Mouse (Mus musculus): Measurements from ENCODE around the gene Adamtsl5.

Gene Adamtsl5

GRCm38 (mm10) chr10:80294311-80294710 is 53.9 kb downstream of the Adamtsl5 start:
- peak; percentile 23 for DNase-seq (ENCODE audit: low spot score)

GRCm38 (mm10) chr10:80293325-80293724 is 54.9 kb downstream of the Adamtsl5 start:
- peak; percentile 34 for DNase-seq (ENCODE audit: low spot score)

DNA sequence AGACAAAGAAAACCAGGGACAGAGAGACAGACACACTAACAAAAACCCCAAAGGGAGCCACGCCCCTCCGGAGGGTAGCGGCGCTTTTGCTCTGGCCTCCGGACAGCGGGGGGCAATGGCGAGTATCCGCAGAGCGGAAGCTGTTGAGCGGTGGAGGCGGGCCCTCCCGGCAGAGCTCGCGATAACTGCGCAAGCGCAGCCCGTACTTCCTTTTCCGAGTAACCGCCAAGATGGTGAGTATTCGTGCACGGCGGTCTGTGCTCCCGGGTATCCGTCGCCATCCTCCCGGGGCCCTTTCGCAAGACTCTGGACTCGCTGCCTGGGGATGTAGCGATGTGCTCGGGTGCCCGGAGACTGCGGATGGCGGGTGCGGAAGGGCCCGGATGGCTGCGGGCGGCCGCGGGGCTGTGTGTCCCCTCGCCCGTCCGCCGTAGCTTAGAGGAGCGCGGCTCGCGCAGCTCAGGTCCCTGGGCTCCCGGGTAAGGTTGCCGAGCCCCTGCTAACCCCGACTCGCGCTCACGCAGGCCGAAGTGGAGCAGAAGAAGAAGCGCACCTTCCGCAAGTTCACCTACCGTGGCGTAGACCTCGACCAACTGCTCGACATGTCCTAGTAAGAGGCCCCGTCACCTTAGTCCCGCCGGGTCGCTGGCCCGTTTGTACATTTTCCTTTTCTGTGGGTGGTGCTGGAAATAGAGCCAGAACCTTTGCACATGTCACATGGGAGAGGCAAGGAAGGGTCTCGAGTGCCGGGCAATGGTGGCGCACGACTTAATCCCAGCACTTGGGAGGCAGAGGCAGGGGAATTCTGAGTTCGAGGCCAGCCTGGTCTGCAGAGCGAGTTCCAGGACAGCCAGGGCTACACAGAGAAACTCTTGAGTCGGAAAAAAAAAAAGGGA is 55.7 kb downstream of the Adamtsl5 start, which contains the start of gene Rps15:
Rps15 (plus strand) TSS at position 203 of the 896 bp plus-strand sequence.
- peak; percentile 93 for DNase-seq (ENCODE audit: low spot score)
